Mouse (Mus musculus) liver, adult 2 months (tissue): ENCODE measurements at regions not wholly inside any gene's neighbourhood (a gene's known extent, or its start where the extent isn't known, plus 50 kb on each side); places are given as distances from the start of the nearest gene placed in this dataset.
A peak's percentile ranks its signal among the peaks of the same experiment; 100 is the strongest.

Source experiments
- DNase-seq: peaks from one replicate; pipeline ENCODE4 v3.0.0-alpha.2; 2011; ENCODE audit warnings: low read depth, low spot score; ENCODE audit errors: extremely low read depth
- H3K27ac ChIP-seq: fragments of 200-500 bp; replicated peaks from 2 replicates; pipeline ENCODE4 v1.5.1; 2012; ENCODE audit warnings: low read depth, mild to moderate bottlenecking, control low read depth, inconsistent platforms, low read length; ENCODE audit not compliant: insufficient read depth
- H3K27me3 ChIP-seq: fragments of 200-500 bp; 2 replicates; pipeline ENCODE4 v1.6.1; 2012; ENCODE audit warnings: mild to moderate bottlenecking, moderate library complexity, low read length, inconsistent platforms; ENCODE audit not compliant: control insufficient read depth, insufficient read depth
- H3K36me3 ChIP-seq: fragments of 200-500 bp; 2 replicates; pipeline ENCODE4 v1.6.1; 2012; ENCODE audit warnings: low read length, inconsistent platforms; ENCODE audit not compliant: control insufficient read depth, insufficient read depth
- H3K4me1 ChIP-seq: fragments of 200-500 bp; 2 replicates; pipeline ENCODE4 v1.6.1; 2011; ENCODE audit warnings: low read length; ENCODE audit not compliant: control insufficient read depth, insufficient read depth
- H3K4me3 ChIP-seq: fragments of 200-500 bp; 2 replicates; pipeline ENCODE4 v1.5.1; 2011; ENCODE audit warnings: low read depth, mild to moderate bottlenecking, control low read depth, low read length, moderate library complexity; ENCODE audit not compliant: insufficient read depth
- H3K79me2 ChIP-seq: fragments of 200-500 bp; 2 replicates; pipeline ENCODE4 v1.6.1; 2012; ENCODE audit warnings: inconsistent platforms, mild to moderate bottlenecking, low read length, moderate library complexity; ENCODE audit not compliant: control insufficient read depth, insufficient read depth
- H3K9ac ChIP-seq: fragments of 200-500 bp; 2 replicates; pipeline ENCODE4 v1.6.1; 2012; ENCODE audit warnings: low read depth, mild to moderate bottlenecking, control low read depth, inconsistent platforms, low read length
- CTCF ChIP-seq: fragments of 200-500 bp; IDR thresholded peaks from 2 replicates; pipeline ENCODE4 v1.5.1; 2011; ENCODE audit warnings: low read depth, low read length, control low read depth
- POLR2A ChIP-seq: fragments of 200-500 bp; IDR thresholded peaks from 2 replicates; pipeline ENCODE4 v1.6.1; 2011; ENCODE audit warnings: low read length, control low read depth; ENCODE audit not compliant: insufficient read depth; ENCODE audit errors: extremely low read depth
- WGBS: fragments of 180-500 bp; shearing (Covaris S2); methylation state at CpG from one replicate; pipeline ENCODE4 v1.1.7; 2018; 5-methylcytosine and 5-hydroxymethylcytosine counted together

GRCm38 (mm10) chr10:119006866-119007575 is 137.0 kb upstream of the Dyrk2 start:
- WGBS, result 91% methylated on average over 19 of the region's 19 CpGs
- H3K9ac ChIP-seq, result no peak overlapping the region
- H3K4me3 ChIP-seq, result no peak overlapping the region
- TF ChIP-seq POLR2A (no peak), CTCF (no peak)
- H3K27ac ChIP-seq, result no peak overlapping the region
- no peak for DNase-seq
- H3K79me2 ChIP-seq, result no peaks in the 10 kb centered on the region
- no peaks in the 10 kb centered on the region for H3K27me3 ChIP-seq
- no peaks in the 10 kb centered on the region for H3K36me3 ChIP-seq
- H3K4me1 ChIP-seq, result peaks cover 6% of the 10 kb centered on the region; the same call in 1 of the 2 replicates

GRCm38 (mm10) chr10:119005491-119005890 is 135.5 kb upstream of the Dyrk2 start:
- no peak for TF ChIP-seq CTCF
- no peak for TF ChIP-seq POLR2A
- Histone ChIP-seq H3K36me3 (no peaks in the 10 kb centered on the region), H3K79me2 (no peaks in the 10 kb centered on the region), H3K4me1 (peaks cover 3% of the 10 kb centered on the region; the same call in 1 of the 2 replicates), H3K27me3 (no peaks in the 10 kb centered on the region), H3K9ac (no peak overlapping the region), H3K27ac (no peak overlapping the region), H3K4me3 (no peak overlapping the region)
- no peak for DNase-seq
- 89% methylated on average over 8 of the region's 8 CpGs for WGBS

GRCm38 (mm10) chr10:119004426-119004825 is 134.4 kb upstream of the Dyrk2 start:
- H3K27ac ChIP-seq, result no peak overlapping the region
- H3K36me3 ChIP-seq, result no peaks in the 10 kb centered on the region
- WGBS, result 91% methylated on average over 11 of the region's 11 CpGs
- TF ChIP-seq POLR2A (no peak), CTCF (no peak)
- H3K79me2 ChIP-seq, result no peaks in the 10 kb centered on the region
- H3K4me3 ChIP-seq, result no peak overlapping the region
- H3K9ac ChIP-seq, result no peak overlapping the region
- no peak for DNase-seq
- no peaks in the 10 kb centered on the region for H3K27me3 ChIP-seq
- peaks cover 3% of the 10 kb centered on the region; the same call in 1 of the 2 replicates for H3K4me1 ChIP-seq

GRCm38 (mm10) chr10:119003839-119004238 is 133.8 kb upstream of the Dyrk2 start:
- no peak overlapping the region for H3K9ac ChIP-seq
- H3K36me3 ChIP-seq, result no peaks in the 10 kb centered on the region
- no peaks in the 10 kb centered on the region for H3K27me3 ChIP-seq
- H3K4me1 ChIP-seq, result peaks cover 3% of the 10 kb centered on the region; the same call in 1 of the 2 replicates
- H3K4me3 ChIP-seq, result no peak overlapping the region
- TF ChIP-seq CTCF, result no peak
- TF ChIP-seq POLR2A, result no peak
- H3K79me2 ChIP-seq, result no peaks in the 10 kb centered on the region
- no peak overlapping the region for H3K27ac ChIP-seq
- 28% methylated on average over 5 of the region's 5 CpGs for WGBS
- peak; percentile 52 for DNase-seq

- no peaks in the 10 kb centered on the region for H3K79me2 ChIP-seq
- no peaks in the 10 kb centered on the region for H3K27me3 ChIP-seq
- no peak overlapping the region for H3K9ac ChIP-seq
- 94% methylated on average over 2 of the region's 2 CpGs for WGBS
- H3K36me3 ChIP-seq, result no peaks in the 10 kb centered on the region
- TF ChIP-seq POLR2A (no peak), CTCF (no peak)
- DNase-seq, result no peak
- no peak overlapping the region for H3K27ac ChIP-seq
- H3K4me3 ChIP-seq, result no peak overlapping the region
- H3K4me1 ChIP-seq, result peaks cover 3% of the 10 kb centered on the region; the same call in 1 of the 2 replicates
Observed at GRCm38 (mm10) chr10:119003042-119003441, 133.0 kb upstream of the Dyrk2 start.

- no peaks in the 10 kb centered on the region for H3K27me3 ChIP-seq
- no peak overlapping the region for H3K27ac ChIP-seq
- 92% methylated on average over 7 of the region's 7 CpGs for WGBS
- no peaks in the 10 kb centered on the region for H3K79me2 ChIP-seq
- H3K36me3 ChIP-seq, result no peaks in the 10 kb centered on the region
- TF ChIP-seq CTCF, result no peak
- TF ChIP-seq POLR2A, result no peak
- no peak for DNase-seq
- peaks cover 3% of the 10 kb centered on the region; the same call in 1 of the 2 replicates for H3K4me1 ChIP-seq
- no peak overlapping the region for H3K4me3 ChIP-seq
- no peak overlapping the region for H3K9ac ChIP-seq
Observed at GRCm38 (mm10) chr10:119001895-119002294, 131.9 kb upstream of the Dyrk2 start.
